Mouse (Mus musculus) monocyte, adult 2 months (primary cell): ENCODE measurements around the gene Stpg4.

Experiments
- DNase-seq, 2 experiments: peaks; one replicate each; pipeline ENCODE4 v3.0.0; 2022; ENCODE audit warnings: low spot score in 2 of 2, low read depth in 1 of 2

Stpg4 gene

GRCm38 (mm10) chr17:87446767-87447611 lies 19.4 kb upstream of the Stpg4 start, which contains the start of gene Calm2:
Calm2 (minus strand) TSS chr17:87446935.
- peak; percentile 96 to 97 for DNase-seq

GRCm38 (mm10) chr17:87445917-87446766 lies 18.6 kb upstream of the Stpg4 start:
- DNase-seq, result peak in 1 of 2 experiments; percentile 8

GRCm38 (mm10) chr17:87445337-87445916 lies 17.9 kb upstream of the Stpg4 start:
- no peak for DNase-seq

GRCm38 (mm10) chr17:87444763-87445162 lies 17.2 kb upstream of the Stpg4 start:
- no peak for DNase-seq

GRCm38 (mm10) chr17:87441537-87441936 lies 14.0 kb upstream of the Stpg4 start:
- DNase-seq, result no peak

DNA sequence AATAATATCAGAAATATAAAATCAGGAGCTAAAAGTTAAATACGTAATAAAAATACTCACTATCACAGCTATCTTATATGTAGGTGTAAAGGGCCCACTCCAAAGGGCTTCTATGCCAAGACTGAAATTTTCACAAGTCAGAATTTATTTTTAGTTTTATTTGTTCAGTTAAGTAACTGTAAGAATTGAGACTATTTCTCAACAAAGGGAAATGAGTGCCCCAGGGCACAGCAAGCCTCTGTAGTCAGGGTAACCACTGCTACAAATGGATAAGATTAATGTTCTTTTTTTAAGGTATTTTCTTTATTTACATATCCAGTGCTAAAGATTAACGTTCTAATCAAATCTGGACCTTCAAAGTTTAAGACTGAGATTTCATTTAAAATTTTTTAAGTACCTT lies 11.9 kb upstream of the Stpg4 start:
- no peak for DNase-seq

DNA sequence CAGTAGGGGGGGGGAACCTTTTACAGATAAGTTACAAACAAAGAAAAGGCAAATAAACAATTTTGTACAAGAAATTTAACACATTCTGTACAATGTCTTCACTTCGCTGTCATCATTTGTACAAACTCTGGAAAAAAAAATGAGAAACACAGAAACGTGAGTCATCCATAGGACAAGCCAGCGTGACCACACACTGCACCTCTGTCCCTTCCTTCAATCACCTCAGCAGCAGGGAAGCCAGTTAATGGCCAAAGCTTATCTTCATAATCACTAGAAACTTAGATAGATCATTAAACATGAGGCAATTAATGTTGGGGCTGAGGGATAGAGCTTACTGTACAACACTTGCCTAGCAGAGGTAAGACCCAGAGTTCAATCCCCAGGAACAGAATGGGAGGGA lies 6.4 kb upstream of the Stpg4 start:
- no peak for DNase-seq

- DNase-seq, result no peak
Observed at GRCm38 (mm10) chr17:87432743-87433142, 5.2 kb upstream of the Stpg4 start.

GRCm38 (mm10) chr17:87432314-87432713 lies 4.8 kb upstream of the Stpg4 start:
- no peak for DNase-seq

DNA sequence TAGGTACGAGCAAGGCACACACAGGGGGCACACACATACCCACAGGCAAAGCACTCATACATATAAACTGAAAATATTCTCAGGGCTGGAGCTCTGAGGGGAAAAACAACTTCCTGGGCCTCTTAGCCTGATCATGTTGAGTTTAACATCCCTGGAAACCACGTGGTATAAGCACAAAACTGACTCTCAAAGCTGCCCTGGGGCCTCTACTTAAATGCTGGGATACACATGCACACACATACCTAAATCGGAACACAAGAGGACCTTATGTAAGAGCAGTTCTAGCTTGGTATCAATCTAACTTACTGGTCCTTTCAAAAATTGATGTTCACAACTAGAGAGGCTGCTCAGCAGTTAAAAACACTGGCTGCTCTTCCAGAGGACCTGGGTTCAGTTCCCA lies 1.9 kb upstream of the Stpg4 start:
- no peak for DNase-seq

DNA sequence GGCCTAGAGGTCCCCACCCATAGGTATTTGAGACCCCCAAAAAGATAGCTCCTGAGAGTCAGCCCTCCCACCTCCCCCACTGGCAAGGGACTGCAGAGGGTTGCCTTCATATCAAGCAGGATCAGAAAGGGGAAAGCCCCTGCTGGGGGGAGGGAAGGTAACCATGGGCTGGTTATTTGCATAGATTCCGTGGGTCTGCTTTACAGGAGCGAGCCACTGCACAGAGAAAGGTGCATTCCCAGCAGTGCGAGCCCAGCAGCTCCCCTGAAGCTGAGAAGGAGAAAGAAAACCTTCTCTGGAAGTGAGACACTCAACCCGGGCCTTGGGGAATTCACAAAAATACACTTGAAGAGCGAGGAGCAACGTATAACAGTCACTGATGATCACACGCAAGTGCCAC lies 9.5 kb downstream of the Stpg4 start:
- DNase-seq, result no peak

GRCm38 (mm10) chr17:87406646-87407045 lies 20.9 kb downstream of the Stpg4 start:
- DNase-seq, result no peak

DNA sequence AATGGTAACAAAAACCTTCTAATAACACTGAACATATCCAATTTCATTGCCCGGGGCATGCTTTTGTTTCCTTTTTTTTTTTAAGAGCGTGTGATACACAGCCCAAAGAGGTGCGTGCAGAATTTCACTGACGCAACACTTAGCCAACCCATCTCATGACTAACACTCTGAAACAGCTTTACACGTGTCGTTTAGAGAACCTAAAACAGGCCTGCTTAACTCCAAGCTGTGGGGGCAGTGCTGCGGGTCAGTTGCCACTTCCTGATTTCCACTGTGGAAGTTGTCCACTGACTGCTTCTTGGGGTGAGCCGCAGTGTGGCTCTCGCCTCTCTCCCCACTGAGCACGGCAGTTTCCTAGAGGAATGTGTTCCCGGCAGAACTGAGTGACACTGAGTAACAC lies 22.0 kb downstream of the Stpg4 start:
- DNase-seq, result peak; percentile 73 to 76

DNA sequence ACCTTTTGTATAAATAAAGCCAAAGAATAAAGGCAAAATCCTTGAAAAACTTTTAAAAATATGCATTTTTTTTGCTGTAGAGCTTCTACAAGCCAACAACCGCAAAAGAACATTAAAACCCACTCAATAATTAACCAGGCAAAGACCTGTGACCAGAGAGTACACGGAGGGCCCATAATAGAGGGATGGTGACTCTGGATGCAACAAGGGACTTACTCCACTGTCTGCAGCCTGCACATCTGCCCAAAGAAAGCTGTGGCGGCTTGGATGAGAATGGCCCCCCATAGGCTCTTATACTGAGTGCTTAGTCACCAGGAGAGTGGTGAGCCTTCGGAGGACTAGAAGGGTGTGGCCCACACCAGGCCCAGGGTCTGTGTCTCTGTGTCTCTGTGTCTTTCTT lies 24.1 kb downstream of the Stpg4 start:
- DNase-seq, result no peak

GRCm38 (mm10) chr17:87402444-87402843 lies 25.1 kb downstream of the Stpg4 start:
- no peak for DNase-seq

- peak; percentile 38 to 45 for DNase-seq
Observed at GRCm38 (mm10) chr17:87397088-87397487, 30.5 kb downstream of the Stpg4 start.

DNA sequence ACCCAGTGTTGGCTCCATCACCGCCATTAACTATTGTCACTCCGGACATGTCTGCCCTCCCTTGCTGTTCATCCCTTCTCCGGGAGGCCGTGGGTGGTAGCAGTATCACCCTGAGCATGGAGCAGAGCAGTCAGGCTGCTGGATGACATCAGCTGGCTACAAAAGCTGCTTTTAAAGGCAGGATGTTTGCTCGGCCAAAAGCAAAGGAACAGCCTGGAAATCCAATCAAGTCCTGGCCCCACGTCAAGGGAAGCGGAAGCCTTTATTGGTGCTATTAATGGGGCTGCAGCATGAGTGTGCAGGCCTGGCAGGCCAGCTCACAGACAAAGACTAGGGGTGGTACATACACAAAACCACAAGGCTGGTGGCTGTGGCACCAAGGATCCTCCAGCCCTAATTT lies 36.3 kb downstream of the Stpg4 start:
- no peak for DNase-seq

GRCm38 (mm10) chr17:87387068-87387467 lies 40.5 kb downstream of the Stpg4 start:
- DNase-seq, result no peak

- no peak for DNase-seq
Observed at GRCm38 (mm10) chr17:87385835-87386234, 41.7 kb downstream of the Stpg4 start.

- no peak for DNase-seq
Observed at GRCm38 (mm10) chr17:87380681-87381080, 46.9 kb downstream of the Stpg4 start.

- DNase-seq, result no peak
Observed at GRCm38 (mm10) chr17:87379821-87380220, 47.7 kb downstream of the Stpg4 start.

DNA sequence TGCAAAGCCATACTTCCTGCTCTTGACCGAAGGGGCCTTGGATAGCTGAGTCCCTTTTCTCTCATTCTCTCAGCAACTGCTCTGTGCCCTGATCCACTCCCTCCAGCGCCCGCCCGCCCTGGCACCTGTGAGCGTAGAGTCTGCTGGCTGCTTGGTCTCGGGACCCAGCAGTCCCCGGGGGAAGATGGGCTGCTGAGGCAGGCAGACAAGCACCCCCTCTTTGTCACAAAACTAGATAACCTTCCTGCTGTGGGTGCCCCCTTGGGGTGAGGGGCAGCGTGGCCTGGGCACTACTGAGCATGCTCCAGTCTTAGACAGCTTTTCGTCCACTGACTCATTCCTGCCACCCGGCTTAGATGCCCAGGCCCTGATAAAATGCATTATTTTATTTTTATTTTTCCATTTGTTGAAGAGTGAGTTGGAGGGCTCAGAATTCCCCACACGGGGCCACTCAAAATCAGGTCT lies 48.3 kb downstream of the Stpg4 start:
- DNase-seq, result no peak
